Mouse (Mus musculus) limb, embryonic 15.5 days (tissue): Measurements from ENCODE around the gene Nrp2. TPM values are rescaled to one million over a fixed set of nuclear protein-coding genes. Genes with fewer than 3 reads are reported as not detected.

Source experiments
- ATAC-seq: fragments of 200-750 bp; cut with Nextera tagmentation; 2 replicates; pipeline ENCODE4 v1.8.0; 2017; ENCODE audit warnings: low read depth, moderate TSS enrichment; ENCODE audit not compliant: insufficient number of reproducible peaks, low FRiP score, low TSS enrichment
- H3K27ac ChIP-seq: fragments of 300-500 bp; sonication (generic); 2 replicates; pipeline ENCODE4 v1.5.1; 2015; ENCODE audit warnings: moderate library complexity, mild to moderate bottlenecking, inconsistent platforms
- H3K27me3 ChIP-seq: fragments of 300-500 bp; sonication (generic); 2 replicates; pipeline ENCODE4 v1.6.1; 2015; ENCODE audit warnings: inconsistent platforms
- H3K36me3 ChIP-seq: fragments of 300-500 bp; sonication (generic); 2 replicates; pipeline ENCODE4 v1.6.1; 2015; ENCODE audit warnings: inconsistent platforms
- H3K4me1 ChIP-seq: fragments of 300-500 bp; sonication (generic); 2 replicates; pipeline ENCODE4 v1.6.1; 2015; ENCODE audit warnings: inconsistent platforms
- H3K4me2 ChIP-seq: fragments of 300-500 bp; sonication (generic); 2 replicates; pipeline ENCODE4 v1.6.1; 2015; ENCODE audit warnings: mild to moderate bottlenecking, inconsistent platforms
- H3K4me3 ChIP-seq: fragments of 300-500 bp; sonication (generic); 2 replicates; pipeline ENCODE4 v1.5.1; 2015; ENCODE audit warnings: mild to moderate bottlenecking, inconsistent platforms
- H3K9ac ChIP-seq: fragments of 300-500 bp; sonication (generic); 2 replicates; pipeline ENCODE4 v1.6.1; 2015; ENCODE audit warnings: inconsistent platforms
- H3K9me3 ChIP-seq: fragments of 300-500 bp; sonication (generic); 2 replicates; pipeline ENCODE4 v1.6.1; 2016; ENCODE audit warnings: inconsistent platforms
- WGBS: fragments of 180-500 bp; shearing (Covaris S2); methylation state at CpG from one replicate; pipeline ENCODE4 v1.1.7; 2015; 5-methylcytosine and 5-hydroxymethylcytosine counted together
- polyA plus RNA-seq: library from polyadenylated mRNA; unstranded; fragments of >200 nt; fragmentation: Nextera tagmentation; extraction: Ambion mirVana; gene quantifications from 2 replicates; pipeline ENCODE4 v1.2.1, GENCODE M21; 2015

The Nrp2 gene
- polyA plus RNA-seq, 1 experiment from 2014 or later = 33.6 TPM

DNA sequence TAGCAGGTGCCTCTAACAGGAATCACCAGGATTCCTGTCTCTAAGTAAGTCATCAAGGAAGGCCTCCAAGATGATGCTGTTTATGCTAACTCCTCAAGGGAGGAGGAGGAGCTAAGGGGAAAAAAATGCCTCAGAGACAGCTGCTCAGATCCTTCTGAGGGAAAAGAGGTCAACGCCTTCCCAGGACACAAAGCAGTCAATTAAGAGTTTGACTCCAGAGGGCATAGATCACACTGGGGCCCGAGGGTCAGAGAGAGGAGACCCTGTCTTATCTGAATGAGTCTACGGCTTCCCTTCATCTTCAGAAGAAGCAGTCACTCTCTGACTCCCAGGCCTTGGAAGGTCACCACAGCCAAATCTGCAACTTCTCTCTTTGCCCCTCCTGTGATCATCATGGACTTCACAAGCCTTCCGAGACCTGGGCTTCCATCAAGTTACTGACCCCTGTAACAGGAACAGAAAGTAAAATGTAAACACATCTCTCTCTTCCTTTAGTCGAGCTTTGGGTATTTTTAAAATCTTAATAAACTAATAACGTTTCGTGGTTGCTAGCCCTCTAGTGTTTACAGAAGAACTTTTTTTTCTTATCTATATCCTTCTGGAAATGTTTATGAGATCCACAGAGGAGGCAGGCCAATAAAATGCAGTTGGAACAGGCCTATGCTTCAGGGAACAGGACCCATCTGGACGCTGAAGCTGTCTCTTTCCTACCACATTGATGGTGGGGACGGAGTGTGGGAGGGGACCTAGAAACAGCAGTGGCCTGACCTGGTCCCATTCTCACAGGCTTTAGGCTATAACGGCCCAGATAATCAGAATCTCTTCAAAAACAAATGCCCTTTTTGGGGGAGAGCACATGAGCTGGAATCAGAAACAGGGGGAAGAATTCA lies 118.7 kb downstream of the Nrp2 start:
- Histone ChIP-seq H3K36me3 (peaks cover 6% of the 10 kb centered on the region; the same call in 1 of the 2 replicates), H3K4me1 (peaks cover 14% of the 10 kb centered on the region), H3K9me3 (no peaks in the 10 kb centered on the region), H3K4me2 (no peak overlapping the region), H3K27me3 (no peaks in the 10 kb centered on the region), H3K9ac (no peak overlapping the region), H3K27ac (no peak overlapping the region), H3K4me3 (no peak overlapping the region)
- ATAC-seq = no peak
- WGBS = 26% methylated on average over 10 of the region's 10 CpGs

DNA sequence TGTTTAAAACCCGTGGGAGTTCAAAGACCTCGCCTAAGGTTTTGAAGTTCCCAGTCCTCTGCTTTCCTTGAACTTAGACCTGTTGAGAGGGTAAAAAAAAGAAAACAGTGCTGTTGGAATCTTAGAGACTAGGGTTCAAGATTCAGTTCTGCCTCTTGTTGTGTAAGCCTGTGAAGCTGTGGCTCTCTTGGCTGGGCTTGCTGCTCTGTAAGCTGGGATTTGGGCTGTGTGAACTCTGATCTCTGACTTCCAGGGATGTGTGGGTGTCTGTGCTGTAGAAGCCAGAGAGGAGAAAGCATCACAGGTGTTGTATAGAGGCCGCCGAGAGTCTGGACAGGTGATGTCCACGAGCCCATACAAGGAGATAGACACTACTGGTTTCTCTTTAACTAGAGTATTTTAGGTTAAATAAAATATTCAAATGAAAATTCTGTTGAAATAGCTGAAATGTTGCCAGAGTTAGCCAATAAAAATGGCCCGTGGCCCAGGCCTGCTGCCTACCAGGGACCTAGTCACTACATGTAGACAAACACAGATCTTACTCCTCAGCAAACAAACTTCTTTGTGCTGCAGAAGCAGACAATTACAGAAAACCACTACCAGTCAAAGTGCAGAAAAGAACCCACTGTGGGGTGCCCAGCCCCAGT lies 120.6 kb downstream of the Nrp2 start:
- ATAC-seq = no peak
- Histone ChIP-seq H3K9me3 (no peaks in the 10 kb centered on the region), H3K4me2 (no peak overlapping the region), H3K4me3 (no peak overlapping the region), H3K4me1 (peaks cover 17% of the 10 kb centered on the region), H3K36me3 (peaks cover 6% of the 10 kb centered on the region; the same call in 1 of the 2 replicates), H3K9ac (no peak overlapping the region), H3K27me3 (no peaks in the 10 kb centered on the region), H3K27ac (no peak overlapping the region)
- 58% methylated on average over 6 of the region's 6 CpGs for WGBS

DNA sequence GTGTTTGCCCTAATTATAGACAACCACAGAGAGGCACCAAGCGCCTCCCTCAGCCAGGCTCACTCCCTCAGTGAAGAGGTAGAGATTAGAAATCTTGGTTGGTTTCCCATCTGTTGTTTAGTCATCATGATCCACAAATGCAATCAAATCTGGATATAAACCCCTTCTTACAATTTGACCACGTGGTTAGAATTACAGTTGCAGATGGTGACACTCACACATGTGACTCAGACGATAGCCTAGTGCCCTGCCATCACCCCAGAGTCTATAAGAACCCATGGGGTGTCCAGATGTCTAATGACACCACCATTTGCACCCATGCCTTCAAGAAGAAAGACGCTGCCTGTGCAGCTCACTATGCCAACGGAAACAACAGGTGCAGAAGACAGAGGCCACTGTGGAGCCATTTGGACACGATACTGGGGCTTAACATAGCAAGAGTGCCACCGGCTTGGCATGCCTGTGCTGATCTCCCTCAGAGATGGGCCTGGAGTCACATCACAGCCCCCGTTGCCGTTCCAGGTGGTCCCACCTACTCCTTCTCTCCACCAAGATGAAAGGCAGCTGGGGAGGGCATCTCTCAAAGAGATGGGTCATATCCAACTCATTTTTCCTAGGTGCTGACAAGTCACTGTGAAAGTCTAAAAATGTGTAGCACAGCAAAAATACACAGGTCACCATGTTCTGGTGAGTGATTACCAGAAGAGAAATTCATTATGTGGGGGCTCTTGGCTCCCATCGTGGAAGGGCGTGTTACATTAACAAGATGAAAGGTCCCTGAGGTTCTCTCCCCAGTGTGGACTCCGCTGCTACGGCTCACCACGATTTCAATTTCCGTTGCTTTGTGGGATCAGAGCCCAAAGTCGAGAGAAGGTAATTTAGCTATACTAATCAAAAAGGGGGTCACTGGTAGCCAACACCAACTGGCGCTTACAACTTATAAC lies 123.0 kb downstream of the Nrp2 start:
- H3K36me3 ChIP-seq = no peaks in the 10 kb centered on the region
- WGBS = 66% methylated on average over 17 of the region's 17 CpGs
- H3K4me1 ChIP-seq = peaks cover 17% of the 10 kb centered on the region
- H3K4me3 ChIP-seq = no peak overlapping the region
- no peak for ATAC-seq
- H3K4me2 ChIP-seq = no peak overlapping the region
- no peak overlapping the region for H3K27ac ChIP-seq
- H3K9ac ChIP-seq = no peak overlapping the region
- H3K27me3 ChIP-seq = no peaks in the 10 kb centered on the region
- no peaks in the 10 kb centered on the region for H3K9me3 ChIP-seq

DNA sequence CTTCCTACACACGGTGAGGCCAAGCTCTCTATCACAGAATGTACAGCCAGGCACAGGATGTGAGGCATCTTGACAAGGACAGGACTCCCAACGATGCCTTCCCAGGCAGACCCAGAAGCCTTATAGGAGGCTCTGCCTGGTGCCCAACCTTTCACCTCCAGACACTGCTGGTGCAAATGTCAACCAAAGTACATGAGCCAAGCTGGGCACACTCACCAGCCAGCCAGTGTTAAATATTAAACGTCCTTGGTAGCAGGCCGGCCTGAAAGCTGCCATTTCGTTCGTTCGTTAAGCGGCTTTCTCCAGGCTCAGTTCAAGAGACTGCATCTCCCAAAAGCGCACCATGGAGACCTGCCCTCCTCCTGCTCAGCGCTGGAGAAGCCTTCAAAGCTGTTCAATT lies 124.2 kb downstream of the Nrp2 start:
- Histone ChIP-seq H3K27me3 (no peaks in the 10 kb centered on the region), H3K9me3 (no peaks in the 10 kb centered on the region), H3K27ac (no peak overlapping the region), H3K4me2 (no peak overlapping the region), H3K4me1 (peaks cover 9% of the 10 kb centered on the region), H3K9ac (no peak overlapping the region), H3K4me3 (no peak overlapping the region), H3K36me3 (no peaks in the 10 kb centered on the region)
- ATAC-seq = no peak
- 61% methylated on average over 10 of the region's 10 CpGs for WGBS

DNA sequence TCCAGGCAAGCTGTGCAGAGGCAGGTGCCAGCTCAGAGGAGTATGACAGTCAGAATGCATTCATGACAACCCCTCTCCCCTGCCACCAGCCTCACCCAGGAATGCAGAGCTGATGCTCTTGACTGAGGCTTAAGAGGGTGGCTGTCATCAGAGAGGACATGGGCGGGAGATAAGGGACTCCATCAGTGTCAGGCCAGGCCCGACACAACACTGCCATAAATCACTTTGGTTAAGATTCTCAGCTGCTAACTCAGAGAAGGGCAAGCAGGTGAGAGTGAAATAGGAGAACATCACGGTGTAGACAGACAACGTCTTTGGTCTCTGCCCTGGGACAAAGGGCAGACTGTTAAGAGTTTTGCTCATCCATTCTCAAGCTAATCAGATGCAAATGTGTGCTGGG lies 125.1 kb downstream of the Nrp2 start:
- no peak overlapping the region for H3K27ac ChIP-seq
- WGBS = 38% methylated on average over 4 of the region's 4 CpGs
- no peaks in the 10 kb centered on the region for H3K36me3 ChIP-seq
- H3K4me1 ChIP-seq = peaks cover 5% of the 10 kb centered on the region
- ATAC-seq = no peak
- H3K9ac ChIP-seq = no peak overlapping the region
- no peaks in the 10 kb centered on the region for H3K9me3 ChIP-seq
- no peaks in the 10 kb centered on the region for H3K27me3 ChIP-seq
- H3K4me3 ChIP-seq = no peak overlapping the region
- no peak overlapping the region for H3K4me2 ChIP-seq

DNA sequence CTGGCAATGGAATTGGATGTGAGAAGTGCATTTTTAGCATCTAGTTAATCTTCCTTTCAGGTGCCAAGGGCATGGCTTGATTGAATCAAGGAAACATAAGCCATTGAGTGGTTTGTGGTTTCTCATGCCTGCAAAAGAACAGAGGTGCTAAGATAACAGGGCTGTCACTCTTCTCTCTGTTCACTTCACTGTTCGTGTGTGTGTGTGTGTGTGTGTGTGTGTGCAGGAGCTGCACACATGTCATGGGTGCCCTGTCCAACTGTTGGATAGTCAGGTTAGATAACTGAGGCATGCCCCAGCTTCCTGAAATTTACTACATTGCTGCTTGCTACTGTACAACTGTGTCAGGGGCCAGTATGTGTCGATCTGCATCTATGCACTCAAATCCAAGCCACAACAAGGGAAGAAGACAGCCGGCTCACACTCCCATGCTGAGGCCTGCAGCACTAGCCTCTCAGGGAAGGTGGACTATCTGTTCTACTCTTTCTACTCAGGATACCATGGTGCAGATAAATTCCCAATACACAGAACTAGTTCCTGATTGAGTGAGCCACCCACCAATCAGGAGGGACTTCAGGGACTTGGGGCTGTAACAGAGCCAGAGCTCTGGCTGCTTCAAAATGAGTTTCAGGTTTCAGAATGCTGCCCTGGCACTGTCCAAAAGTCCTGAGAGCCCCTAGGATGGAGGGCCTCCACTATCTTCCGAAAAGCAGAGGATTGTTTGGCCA lies 126.8 kb downstream of the Nrp2 start:
- H3K4me3 ChIP-seq = no peak overlapping the region
- no peaks in the 10 kb centered on the region; the same call in 1 of the 2 replicates for H3K9me3 ChIP-seq
- 61% methylated on average over 4 of the region's 4 CpGs for WGBS
- H3K9ac ChIP-seq = no peak overlapping the region
- H3K4me2 ChIP-seq = no peak overlapping the region
- ATAC-seq = no peak
- H3K27ac ChIP-seq = no peak overlapping the region
- peaks cover 3% of the 10 kb centered on the region; the same call in 1 of the 2 replicates for H3K4me1 ChIP-seq
- no peaks in the 10 kb centered on the region for H3K27me3 ChIP-seq
- H3K36me3 ChIP-seq = no peaks in the 10 kb centered on the region

DNA sequence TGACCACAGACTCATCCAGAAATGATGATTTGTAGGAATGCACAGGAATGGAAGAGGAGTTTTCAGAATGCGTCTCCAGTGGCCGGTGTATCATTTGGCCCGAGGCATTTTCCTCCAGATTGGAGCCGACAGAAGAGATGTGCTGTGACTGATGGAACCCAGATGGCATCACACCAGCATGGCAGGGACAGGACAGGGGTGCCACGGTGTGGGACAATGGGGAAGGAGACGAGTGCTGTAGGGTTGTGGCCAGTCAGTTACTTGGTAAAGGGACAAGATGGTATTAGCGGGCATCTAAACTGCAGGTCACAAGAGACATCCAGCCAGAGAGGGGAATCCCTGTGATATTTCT lies 127.3 kb downstream of the Nrp2 start:
- H3K4me1 ChIP-seq = peaks cover 3% of the 10 kb centered on the region; the same call in 1 of the 2 replicates
- no peak overlapping the region for H3K4me2 ChIP-seq
- no peaks in the 10 kb centered on the region for H3K36me3 ChIP-seq
- no peak overlapping the region for H3K27ac ChIP-seq
- 38% methylated on average over 7 of the region's 7 CpGs for WGBS
- no peak overlapping the region for H3K4me3 ChIP-seq
- H3K9me3 ChIP-seq = no peaks in the 10 kb centered on the region; the same call in 1 of the 2 replicates
- no peaks in the 10 kb centered on the region for H3K27me3 ChIP-seq
- no peak for ATAC-seq
- no peak overlapping the region for H3K9ac ChIP-seq

DNA sequence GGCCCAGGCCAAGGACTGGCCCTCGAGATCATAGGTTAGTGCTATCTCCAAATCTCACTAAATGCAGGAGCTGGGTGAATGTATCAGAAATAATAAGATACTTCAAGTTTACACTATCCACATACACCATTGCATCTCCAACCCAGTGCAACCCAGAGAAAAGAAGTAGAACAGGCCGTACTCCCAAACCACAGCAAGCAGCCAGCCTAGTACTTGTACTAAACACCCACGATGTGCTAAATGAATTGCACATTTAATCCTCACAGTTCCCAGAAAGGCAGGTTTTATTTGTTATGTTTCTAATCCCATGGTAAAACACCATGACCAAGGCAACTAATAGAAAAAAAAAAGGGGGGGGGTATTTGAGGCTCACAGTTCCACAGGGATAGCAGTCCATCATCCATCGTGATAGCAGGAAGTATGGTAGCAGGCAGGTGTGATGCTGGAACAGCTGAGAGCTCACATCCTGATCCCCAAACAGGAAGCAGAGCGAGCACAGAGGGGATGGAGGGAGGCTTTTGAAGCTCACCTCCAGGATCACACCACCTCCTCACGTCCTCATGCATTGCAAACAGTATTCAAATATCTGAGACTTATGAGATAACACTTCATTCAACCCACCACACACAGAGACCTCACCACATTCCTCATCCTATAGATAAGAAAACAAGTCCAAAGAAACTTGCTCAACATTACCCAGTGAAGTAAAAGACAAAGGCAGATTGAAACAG lies 128.8 kb downstream of the Nrp2 start:
- ATAC-seq = no peak
- no peaks in the 10 kb centered on the region for H3K27me3 ChIP-seq
- 71% methylated on average over 6 of the region's 6 CpGs for WGBS
- H3K4me1 ChIP-seq = peaks cover 3% of the 10 kb centered on the region; the same call in 1 of the 2 replicates
- H3K9me3 ChIP-seq = no peaks in the 10 kb centered on the region; the same call in 1 of the 2 replicates
- no peaks in the 10 kb centered on the region for H3K36me3 ChIP-seq
- no peak overlapping the region for H3K4me3 ChIP-seq
- H3K4me2 ChIP-seq = no peak overlapping the region
- no peak overlapping the region for H3K27ac ChIP-seq
- H3K9ac ChIP-seq = no peak overlapping the region

DNA sequence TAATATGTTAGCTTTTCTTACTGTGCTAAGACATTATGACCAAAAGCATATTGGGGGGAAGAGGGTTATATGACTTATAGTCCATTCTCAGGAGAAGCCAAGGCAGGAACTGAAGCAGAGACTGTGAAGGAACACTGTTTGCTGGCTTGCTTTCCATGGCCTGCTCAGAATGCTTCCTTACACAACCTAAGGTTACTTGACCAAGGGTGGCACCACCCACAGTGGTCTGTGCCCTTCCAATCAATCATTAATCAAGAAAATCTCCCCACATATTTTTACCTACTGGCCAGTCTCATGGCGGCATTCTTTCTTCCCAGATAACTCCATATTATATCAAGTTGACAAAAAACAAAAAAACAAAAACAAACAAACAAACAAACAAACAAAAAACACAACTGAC lies 130.3 kb downstream of the Nrp2 start:
- ATAC-seq = no peak
- no peaks in the 10 kb centered on the region for H3K27me3 ChIP-seq
- no peak overlapping the region for H3K4me2 ChIP-seq
- no peak overlapping the region for H3K27ac ChIP-seq
- no peaks in the 10 kb centered on the region; the same call in 1 of the 2 replicates for H3K9me3 ChIP-seq
- H3K4me3 ChIP-seq = no peak overlapping the region
- no peak overlapping the region for H3K9ac ChIP-seq
- H3K36me3 ChIP-seq = no peaks in the 10 kb centered on the region
- H3K4me1 ChIP-seq = no peaks in the 10 kb centered on the region
- WGBS = 92% methylated on average over 1 of the region's 1 CpGs

DNA sequence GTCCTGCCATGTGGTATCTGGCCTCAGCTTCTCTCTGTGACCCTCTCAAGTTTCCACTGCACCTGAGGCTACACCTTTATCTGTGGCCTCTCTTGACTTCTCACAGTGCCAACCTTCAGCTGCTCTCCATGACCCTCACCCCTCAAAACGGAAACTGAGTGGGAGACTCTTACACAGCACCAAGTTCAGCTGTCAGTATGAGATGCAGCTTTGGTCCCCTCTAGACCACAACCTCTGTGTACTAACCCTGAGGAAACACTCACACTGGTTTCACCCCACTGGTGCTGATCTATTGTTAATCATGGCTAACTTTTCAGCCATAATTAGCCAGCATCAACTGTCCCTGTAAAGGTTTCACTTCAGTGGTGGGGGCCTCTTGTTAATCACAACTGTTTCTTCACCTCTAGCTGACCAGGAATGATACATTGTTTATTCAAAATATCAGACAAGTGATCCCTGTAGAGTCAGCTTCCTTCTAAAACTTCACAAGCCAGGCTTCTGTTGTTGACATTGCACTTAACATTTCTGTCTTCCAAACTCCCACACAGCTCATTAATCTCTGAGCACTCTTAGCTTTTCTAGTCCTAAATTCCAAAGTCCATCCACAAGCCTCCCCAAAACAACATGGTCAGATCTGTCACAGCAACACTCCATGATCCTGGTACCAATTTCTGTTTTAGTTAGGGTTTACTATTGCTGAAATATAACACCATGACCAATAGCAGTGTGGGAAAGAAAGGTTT lies 131.5 kb downstream of the Nrp2 start:
- Histone ChIP-seq H3K27me3 (no peaks in the 10 kb centered on the region), H3K4me3 (no peak overlapping the region), H3K27ac (no peak overlapping the region), H3K4me1 (no peaks in the 10 kb centered on the region), H3K9ac (no peak overlapping the region), H3K4me2 (no peak overlapping the region), H3K36me3 (no peaks in the 10 kb centered on the region), H3K9me3 (no peaks in the 10 kb centered on the region; the same call in 1 of the 2 replicates)
- ATAC-seq = no peak
- WGBS = 68% methylated on average over 1 of the region's 1 CpGs
